ENCODE assay signal across 9 mouse cellular contexts in the genomic region with DNA sequence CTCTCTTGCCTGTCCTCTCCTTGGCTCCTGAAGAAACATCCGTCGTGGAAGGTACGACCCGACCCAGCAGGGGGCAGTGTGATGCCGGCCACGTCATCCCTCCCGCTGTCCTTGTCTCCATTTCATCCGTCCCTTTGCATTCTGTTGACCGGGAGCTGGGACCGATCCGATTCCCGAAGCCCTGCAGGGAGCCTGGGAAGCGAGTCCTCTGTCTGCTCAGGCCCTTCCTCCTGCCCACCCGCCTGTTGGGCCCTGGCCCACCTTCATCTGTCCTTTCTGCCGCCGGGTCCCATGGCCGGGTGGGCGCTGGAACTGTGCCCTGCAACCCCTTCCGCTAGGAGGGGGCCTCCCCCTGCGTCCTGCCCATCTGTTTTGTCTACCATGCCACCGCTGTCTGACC. TPM values are rescaled to one million over a fixed set of nuclear protein-coding genes. Genes with fewer than 3 reads are reported as not detected.
DNase-seq lines count a peak whose midpoint lies in the region; ATAC-seq and TF ChIP-seq lines count a peak whose summit lies in the region.
"Had no signal": no experiment of that assay in that cellular context is flagged by ENCODE, and none has a peak within 500 bp of the region (broad histone marks: within the 10 kb centered on the region; RNA-seq: fewer than 3 reads in every experiment).

No protein-coding gene starts in this region.

- no peak overlapping the region for H3K4me3 ChIP-seq in hindbrain, embryonic 16.5 days (ENCODE audit: low read length)
- peak overlapping the region; percentile 28 for H3K4me3 ChIP-seq in limb, embryonic 13.5 days
- H3K4me3 ChIP-seq in myocyte = no peak overlapping the region
- H3K4me3 ChIP-seq: liver, embryonic 13.5 days had no signal

- no peak overlapping the region for H3K27ac ChIP-seq in hindbrain, embryonic 16.5 days (ENCODE audit: low read depth, low read length)
- no peak overlapping the region for H3K27ac ChIP-seq in limb, embryonic 13.5 days
- H3K27ac ChIP-seq: liver, embryonic 13.5 days had no signal

- no peak for TF ChIP-seq POLR2A in myocyte (IDR thresholded peaks at IDR 0.05; ENCODE audit: insufficient read length, low read depth)

- H3K4me2 ChIP-seq in hindbrain, embryonic 16.5 days (ENCODE audit: low read length) = peak overlapping the region; percentile 46
- peak overlapping the region; percentile 58 for H3K4me2 ChIP-seq in limb, embryonic 13.5 days (replicated peaks)
- H3K4me2 ChIP-seq in myocyte (ENCODE audit: low read depth) = peak overlapping the region; percentile 69
- H3K4me2 ChIP-seq: liver, embryonic 13.5 days had no signal

- H3K27me3 ChIP-seq in hindbrain, embryonic 16.5 days (replicated peaks; ENCODE audit: control insufficient read depth, insufficient read depth, low read length) = no peaks in the 10 kb centered on the region
- H3K27me3 ChIP-seq in limb, embryonic 13.5 days = no peaks in the 10 kb centered on the region
- H3K27me3 ChIP-seq in myocyte (ENCODE audit: control insufficient read depth, insufficient read depth, insufficient read length) = no peaks in the 10 kb centered on the region

- peak overlapping the region; percentile 57 for H3K9ac ChIP-seq in hindbrain, embryonic 16.5 days (ENCODE audit: low read depth, low read length)
- peak overlapping the region; percentile 54 for H3K9ac ChIP-seq in limb, embryonic 13.5 days
- H3K9ac ChIP-seq: liver, embryonic 13.5 days had no signal

- no peaks in the 10 kb centered on the region for H3K79me2 ChIP-seq in myocyte (ENCODE audit: control insufficient read depth, insufficient read depth)

- H3K36me3 ChIP-seq in hindbrain, embryonic 16.5 days (ENCODE audit: control insufficient read depth, insufficient read depth, low read length) = peaks cover 9% of the 10 kb centered on the region; the same call in 1 of the 2 replicates
- H3K36me3 ChIP-seq in limb, embryonic 13.5 days = peaks cover 16% of the 10 kb centered on the region
- H3K36me3 ChIP-seq in myocyte (ENCODE audit: control insufficient read depth, insufficient read depth) = no peaks in the 10 kb centered on the region
- H3K36me3 ChIP-seq: liver, embryonic 13.5 days had no signal

- H3ac ChIP-seq in myocyte (ENCODE audit: control insufficient read depth, insufficient read length) = no peak overlapping the region

- no peak for ATAC-seq in cerebellum, adult (ENCODE audit: insufficient number of reproducible peaks, low FRiP score, low TSS enrichment)
- no peak for ATAC-seq in hindbrain, embryonic 16.5 days
- ATAC-seq in limb, embryonic 13.5 days (ENCODE audit: low FRiP score, low read depth) = no peak

- H3K9me3 ChIP-seq in hindbrain, embryonic 16.5 days (ENCODE audit: control insufficient read depth, low read length) = no peaks in the 10 kb centered on the region
- H3K9me3 ChIP-seq in limb, embryonic 13.5 days = no peaks in the 10 kb centered on the region
- H3K9me3 ChIP-seq: liver, embryonic 13.5 days had no signal

- DNase-seq in cerebellum, adult 11 months = peak; percentile 47
- DNase-seq in cerebellum, postnatal 14 days = peak; percentile 71 to 81
- DNase-seq in gastrocnemius, adult 8-10 months (ENCODE audit: low spot score in 2 of 2) = peak; percentile 73 to 79
- peak; percentile 71 for DNase-seq in urinary bladder, postnatal 25 days (ENCODE audit: low spot score)
- DNase-seq: liver, embryonic 13.5 days had no signal

- WGBS in hindbrain, embryonic 16.5 days = 31% methylated on average over 21 of the region's 21 CpGs
- WGBS in limb, embryonic 13.5 days = 31% methylated on average over 21 of the region's 21 CpGs

- peaks cover 23% of the 10 kb centered on the region for H3K4me1 ChIP-seq in hindbrain, embryonic 16.5 days (ENCODE audit: control insufficient read depth, insufficient read depth, low read depth, low read length)
- H3K4me1 ChIP-seq in limb, embryonic 13.5 days = peaks cover 40% of the 10 kb centered on the region

TF ChIP-seq in myocyte, 11 proteins besides CTCF, POLR2A, EP300 and RAD21:
- TF ChIP-seq SRF (IDR thresholded peaks at IDR 0.05; ENCODE audit: control insufficient read depth, insufficient read length, low read depth) = no peak
- peak in 1 of 3 experiments; percentile 34 for TF ChIP-seq MYOG (IDR thresholded peaks at IDR 0.05; ENCODE audit: control insufficient read depth in 1 of 3, insufficient read depth in 1 of 3, insufficient read length in 2 of 3, low read depth in 2 of 3)

RNA-seq across cellular contexts. Expression of gene Adam11, which starts 16.4 kb away (rescaled TPM):
- under 1 TPM; 0.19 to 0.34 (median 0.23) TPM for total RNA-seq in gastrocnemius, adult 8-10 months (2022)
- 23.6 and 27.7 TPM in 2 replicates for polyA plus RNA-seq in hindbrain, embryonic 16.5 days (2015; fragmentation: Nextera tagmentation; extraction: Ambion mirVana)
- 14.7 and 15.8 TPM in 2 replicates for polyA plus RNA-seq in limb, embryonic 13.5 days (2015; fragmentation: Nextera tagmentation; extraction: Ambion mirVana)
- 0.19 TPM for polyA plus RNA-seq in myocyte (2012; fragmentation: generic; extraction: Trizol)

RNA-seq across cellular contexts. Expression of gene Gjc1, which starts 41.9 kb away (rescaled TPM):
- 1 to 10 TPM; 3.0 to 4.7 (median 3.4) TPM for total RNA-seq in gastrocnemius, adult 8-10 months (2022)
- 27.6 and 29.8 TPM in 2 replicates for polyA plus RNA-seq in hindbrain, embryonic 16.5 days (2015; fragmentation: Nextera tagmentation; extraction: Ambion mirVana)
- polyA plus RNA-seq in limb, embryonic 13.5 days (2015; fragmentation: Nextera tagmentation; extraction: Ambion mirVana) = 75.6 and 78.1 TPM in 2 replicates
- polyA plus RNA-seq in myocyte (2012; fragmentation: generic; extraction: Trizol) = 10.3 TPM

RNA-seq across cellular contexts. Expression of gene Higd1b, which starts 58.1 kb away (rescaled TPM):
- 1 to 10 TPM; 1.3 to 2.9 (median 2.2) TPM for total RNA-seq in gastrocnemius, adult 8-10 months (2022)
- 14.9 and 19.5 TPM in 2 replicates for polyA plus RNA-seq in hindbrain, embryonic 16.5 days (2015; fragmentation: Nextera tagmentation; extraction: Ambion mirVana)
- not detected in 2 replicates for polyA plus RNA-seq in limb, embryonic 13.5 days (2015; fragmentation: Nextera tagmentation; extraction: Ambion mirVana)
- polyA plus RNA-seq in myocyte (2012; fragmentation: generic; extraction: Trizol) = not detected
- polyA plus RNA-seq: liver, embryonic 13.5 days had no signal

Comparison
In these comparisons a context has a peak if more than half of its experiments do, and no peak if none do; other contexts are left out.
1. RNA of gene Adam11, which starts 16.4 kb away (polyA plus RNA-seq): 23.6 to 27.7 TPM in hindbrain, embryonic 16.5 days and 14.7 to 15.8 TPM in limb, embryonic 13.5 days; 0.19 TPM in myocyte (single experiment); every median in the first group is over 10 times any median in the second.
2. RNA of gene Higd1b, which starts 58.1 kb away (polyA plus RNA-seq): 14.9 to 19.5 TPM in hindbrain, embryonic 16.5 days; not detected in myocyte (single experiment) and not detected in limb, embryonic 13.5 days; every median in the first group is over 10 times any median in the second.
3. Peak in every context shown above with its lines, with median percentiles within 50 percentile points of each other: DNase-seq and H3K4me2 ChIP-seq.